Mouse (Mus musculus): Measurements from ENCODE around the gene Rapgef2.

- TF ChIP-seq POLR2A (IDR thresholded peaks at IDR 0.05; ENCODE audit: borderline replicate concordance, control insufficient read depth, low read depth, low read length) (no peak), CTCF (IDR thresholded peaks at IDR 0.05; ENCODE audit: control insufficient read depth, insufficient read depth, low read length) (no peak)
Measured at GRCm38 (mm10) chr3:79266976-79267375, 19.3 kb downstream of the Rapgef2 start.
